Mouse (Mus musculus): ENCODE data around the gene Pakap. TPM values are rescaled to one million over a fixed set of nuclear protein-coding genes. Genes with fewer than 3 reads are reported as not detected.

Gene Pakap
- polyA plus RNA-seq, 1 experiment = 7.1 TPM

- Histone ChIP-seq H3K79me3 (ENCODE audit: low read depth) (peaks cover 28% of the 10 kb centered on the region), H3K79me2 (ENCODE audit: control insufficient read depth, insufficient read depth) (peaks cover 70% of the 10 kb centered on the region), H3K4me3 (ENCODE audit: insufficient read depth, poor library complexity, severe bottlenecking) (no peak overlapping the region), H3K27me3 (ENCODE audit: control insufficient read depth, insufficient read depth, insufficient read length) (no peaks in the 10 kb centered on the region), H3ac (ENCODE audit: control insufficient read depth, insufficient read length, low read depth) (no peak overlapping the region), H3K36me3 (ENCODE audit: control insufficient read depth, insufficient read depth) (no peaks in the 10 kb centered on the region)
- TF ChIP-seq MYOD1 (IDR thresholded peaks at IDR 0.05; ENCODE audit: control insufficient read depth, insufficient read length, low read depth) (no peak), MAX (IDR thresholded peaks at IDR 0.05) (no peak), USF1 (IDR thresholded peaks at IDR 0.05; ENCODE audit: low read depth) (no peak), MYOG (IDR thresholded peaks at IDR 0.05; ENCODE audit: control insufficient read depth, extremely low read depth, insufficient read length) (no peak), FOSL1 (IDR thresholded peaks at IDR 0.05; ENCODE audit: insufficient read depth, low read length, poor library complexity, severe bottlenecking) (no peak), CEBPB (IDR thresholded peaks at IDR 0.05; ENCODE audit: low read depth) (no peak), CTCF (IDR thresholded peaks at IDR 0.05; ENCODE audit: control insufficient read depth, insufficient read depth, insufficient read length) (no peak)
Measured at GRCm38 (mm10) chr4:57794547-57794946, 226.6 kb downstream of the Pakap start.

GRCm38 (mm10) chr4:57797548-57798285 lies 229.7 kb downstream of the Pakap start:
- H3K36me3 ChIP-seq (ENCODE audit: control insufficient read depth, insufficient read depth) = peaks cover 18% of the 10 kb centered on the region
- H3K79me3 ChIP-seq (ENCODE audit: low read depth) = peaks cover 25% of the 10 kb centered on the region
- peak; percentile 2 for TF ChIP-seq MAX (IDR thresholded peaks at IDR 0.05)
- TF ChIP-seq MYOD1 (IDR thresholded peaks at IDR 0.05; ENCODE audit: control insufficient read depth, insufficient read length, low read depth) = no peak
- no peaks in the 10 kb centered on the region for H3K27me3 ChIP-seq (ENCODE audit: control insufficient read depth, insufficient read depth, insufficient read length)
- peaks cover 84% of the 10 kb centered on the region for H3K79me2 ChIP-seq (ENCODE audit: control insufficient read depth, insufficient read depth)
- H3ac ChIP-seq (ENCODE audit: control insufficient read depth, insufficient read length, low read depth) = peak overlapping the region; percentile 65
- no peak overlapping the region for H3K4me3 ChIP-seq (ENCODE audit: insufficient read depth, poor library complexity, severe bottlenecking)

GRCm38 (mm10) chr4:57798286-57799018 lies 230.5 kb downstream of the Pakap start:
- H3K36me3 ChIP-seq (ENCODE audit: control insufficient read depth, insufficient read depth) = peaks cover 24% of the 10 kb centered on the region
- peaks cover 23% of the 10 kb centered on the region for H3K79me3 ChIP-seq (ENCODE audit: low read depth)
- TF ChIP-seq FOSL1 (IDR thresholded peaks at IDR 0.05; ENCODE audit: insufficient read depth, low read length, poor library complexity, severe bottlenecking) (no peak), MYOD1 (IDR thresholded peaks at IDR 0.05; ENCODE audit: control insufficient read depth, insufficient read length, low read depth) (peak; percentile 25), MYOG (IDR thresholded peaks at IDR 0.05; ENCODE audit: control insufficient read depth, extremely low read depth, insufficient read length) (no peak), CEBPB (IDR thresholded peaks at IDR 0.05; ENCODE audit: low read depth) (no peak), CTCF (IDR thresholded peaks at IDR 0.05; ENCODE audit: control insufficient read depth, insufficient read depth, insufficient read length) (no peak), MAX (IDR thresholded peaks at IDR 0.05) (peak; percentile 96), USF1 (IDR thresholded peaks at IDR 0.05; ENCODE audit: low read depth) (peak; percentile 56)
- peaks cover 84% of the 10 kb centered on the region for H3K79me2 ChIP-seq (ENCODE audit: control insufficient read depth, insufficient read depth)
- no peak overlapping the region for H3K4me3 ChIP-seq (ENCODE audit: insufficient read depth, poor library complexity, severe bottlenecking)
- no peaks in the 10 kb centered on the region for H3K27me3 ChIP-seq (ENCODE audit: control insufficient read depth, insufficient read depth, insufficient read length)
- H3ac ChIP-seq (ENCODE audit: control insufficient read depth, insufficient read length, low read depth) = peak overlapping the region; percentile 24

- Histone ChIP-seq H3K4me3 (ENCODE audit: insufficient read depth, poor library complexity, severe bottlenecking) (no peak overlapping the region), H3ac (ENCODE audit: control insufficient read depth, insufficient read length, low read depth) (no peak overlapping the region), H3K79me2 (ENCODE audit: control insufficient read depth, insufficient read depth) (peaks cover 84% of the 10 kb centered on the region), H3K36me3 (ENCODE audit: control insufficient read depth, insufficient read depth) (peaks cover 24% of the 10 kb centered on the region), H3K27me3 (ENCODE audit: control insufficient read depth, insufficient read depth, insufficient read length) (no peaks in the 10 kb centered on the region), H3K79me3 (ENCODE audit: low read depth) (peaks cover 22% of the 10 kb centered on the region)
- TF ChIP-seq CEBPB (IDR thresholded peaks at IDR 0.05; ENCODE audit: low read depth) (no peak), MAX (IDR thresholded peaks at IDR 0.05) (no peak)
Measured at GRCm38 (mm10) chr4:57799297-57799696, 231.3 kb downstream of the Pakap start.

GRCm38 (mm10) chr4:57801239-57801638 lies 233.3 kb downstream of the Pakap start:
- Histone ChIP-seq H3K4me3 (ENCODE audit: insufficient read depth, poor library complexity, severe bottlenecking) (no peak overlapping the region), H3K36me3 (ENCODE audit: control insufficient read depth, insufficient read depth) (peaks cover 24% of the 10 kb centered on the region), H3K79me2 (ENCODE audit: control insufficient read depth, insufficient read depth) (peaks cover 75% of the 10 kb centered on the region), H3K27me3 (ENCODE audit: control insufficient read depth, insufficient read depth, insufficient read length) (no peaks in the 10 kb centered on the region), H3ac (ENCODE audit: control insufficient read depth, insufficient read length, low read depth) (no peak overlapping the region), H3K79me3 (ENCODE audit: low read depth) (peaks cover 20% of the 10 kb centered on the region)
- no peak for TF ChIP-seq MYOD1 (IDR thresholded peaks at IDR 0.05; ENCODE audit: control insufficient read depth, insufficient read length, low read depth)
- no peak for TF ChIP-seq USF1 (IDR thresholded peaks at IDR 0.05; ENCODE audit: low read depth)
- no peak for TF ChIP-seq MYOG (IDR thresholded peaks at IDR 0.05; ENCODE audit: control insufficient read depth, extremely low read depth, insufficient read length)
- TF ChIP-seq CTCF (IDR thresholded peaks at IDR 0.05; ENCODE audit: control insufficient read depth, insufficient read depth, insufficient read length) = no peak
- TF ChIP-seq FOSL1 (IDR thresholded peaks at IDR 0.05; ENCODE audit: insufficient read depth, low read length, poor library complexity, severe bottlenecking) = no peak
- no peak for TF ChIP-seq MAX (IDR thresholded peaks at IDR 0.05)
- TF ChIP-seq CEBPB (IDR thresholded peaks at IDR 0.05; ENCODE audit: low read depth) = no peak

- Histone ChIP-seq H3K36me3 (ENCODE audit: control insufficient read depth, insufficient read depth) (peaks cover 24% of the 10 kb centered on the region), H3K79me2 (ENCODE audit: control insufficient read depth, insufficient read depth) (peaks cover 75% of the 10 kb centered on the region), H3K27me3 (ENCODE audit: control insufficient read depth, insufficient read depth, insufficient read length) (no peaks in the 10 kb centered on the region), H3K79me3 (ENCODE audit: low read depth) (peaks cover 27% of the 10 kb centered on the region), H3ac (ENCODE audit: control insufficient read depth, insufficient read length, low read depth) (no peak overlapping the region), H3K4me3 (ENCODE audit: insufficient read depth, poor library complexity, severe bottlenecking) (no peak overlapping the region)
- TF ChIP-seq FOSL1 (IDR thresholded peaks at IDR 0.05; ENCODE audit: insufficient read depth, low read length, poor library complexity, severe bottlenecking) = no peak
- no peak for TF ChIP-seq CTCF (IDR thresholded peaks at IDR 0.05; ENCODE audit: control insufficient read depth, insufficient read depth, insufficient read length)
- TF ChIP-seq MYOG (IDR thresholded peaks at IDR 0.05; ENCODE audit: control insufficient read depth, extremely low read depth, insufficient read length) = no peak
- TF ChIP-seq MAX (IDR thresholded peaks at IDR 0.05) = no peak
- no peak for TF ChIP-seq MYOD1 (IDR thresholded peaks at IDR 0.05; ENCODE audit: control insufficient read depth, insufficient read length, low read depth)
Measured at GRCm38 (mm10) chr4:57801986-57802385, 234.0 kb downstream of the Pakap start.
